Mouse (Mus musculus): ENCODE measurements around the gene Zfp106.
A peak's percentile ranks its signal among the peaks of the same experiment; 100 is the strongest.

Gene Zfp106

GRCm38 (mm10) chr2:120556868-120557267 is 6.8 kb downstream of the Zfp106 start:
- DNase-seq (ENCODE audit: low read depth in 2 of 2, low spot score in 2 of 2): no peak

DNA sequence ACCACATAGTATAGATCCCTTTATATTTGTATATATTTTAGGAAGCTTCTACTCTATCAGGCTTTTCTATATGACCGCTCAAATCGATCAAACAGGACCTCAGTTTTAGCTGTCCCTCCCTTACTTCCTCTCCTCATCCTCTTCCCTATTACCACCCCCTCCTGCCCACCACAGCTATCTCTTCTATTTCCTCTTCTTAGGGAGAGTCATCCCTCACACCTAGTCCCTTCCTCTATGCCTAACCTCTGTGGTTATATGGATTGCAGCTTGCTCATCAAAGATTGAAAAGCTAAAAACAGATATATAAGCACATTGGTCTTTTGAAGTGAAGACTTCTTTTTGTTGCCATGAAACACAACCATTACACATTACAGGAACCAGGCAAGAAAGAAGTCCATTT is 18.9 kb downstream of the Zfp106 start:
- DNase-seq (ENCODE audit: low read depth in 2 of 2, low spot score in 2 of 2): no peak

GRCm38 (mm10) chr2:120539778-120540208 is 23.9 kb downstream of the Zfp106 start:
- no peak for DNase-seq (ENCODE audit: low read depth in 2 of 2, low spot score in 2 of 2)

- DNase-seq (ENCODE audit: low read depth in 2 of 2, low spot score in 2 of 2): no peak
These were observed 24.3 kb downstream of the Zfp106 start for GRCm38 (mm10) chr2:120539333-120539732.

DNA sequence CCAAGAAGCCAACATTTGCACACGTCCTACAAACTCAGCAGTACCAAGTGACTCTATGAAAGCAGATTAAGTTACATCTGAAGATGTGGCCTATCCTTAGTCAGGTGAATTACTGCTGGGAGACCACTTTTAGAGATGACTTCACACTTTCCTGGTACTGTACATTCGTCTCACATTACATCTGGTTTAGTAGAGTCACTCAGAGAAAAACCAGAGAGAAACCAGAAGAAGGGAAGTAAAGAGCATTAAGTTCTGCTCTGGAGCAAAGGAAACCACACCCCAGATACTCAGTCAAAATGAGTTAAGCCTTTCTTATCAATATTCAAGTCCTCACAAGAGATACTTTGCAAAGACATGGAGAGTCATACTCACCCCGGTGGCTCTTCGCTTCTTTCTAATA is 32.4 kb downstream of the Zfp106 start:
- DNase-seq (ENCODE audit: low read depth in 2 of 2, low spot score in 2 of 2): no peak

GRCm38 (mm10) chr2:120529531-120529930 is 34.1 kb downstream of the Zfp106 start:
- DNase-seq (ENCODE audit: low read depth in 2 of 2, low spot score in 2 of 2): no peak

- no peak for DNase-seq (ENCODE audit: low read depth in 2 of 2, low spot score in 2 of 2)
These were observed 36.9 kb downstream of the Zfp106 start for GRCm38 (mm10) chr2:120526771-120527170.

GRCm38 (mm10) chr2:120518547-120519210 is 45.0 kb downstream of the Zfp106 start:
- DNase-seq (ENCODE audit: low read depth in 2 of 2, low spot score in 2 of 2): no peak

DNA sequence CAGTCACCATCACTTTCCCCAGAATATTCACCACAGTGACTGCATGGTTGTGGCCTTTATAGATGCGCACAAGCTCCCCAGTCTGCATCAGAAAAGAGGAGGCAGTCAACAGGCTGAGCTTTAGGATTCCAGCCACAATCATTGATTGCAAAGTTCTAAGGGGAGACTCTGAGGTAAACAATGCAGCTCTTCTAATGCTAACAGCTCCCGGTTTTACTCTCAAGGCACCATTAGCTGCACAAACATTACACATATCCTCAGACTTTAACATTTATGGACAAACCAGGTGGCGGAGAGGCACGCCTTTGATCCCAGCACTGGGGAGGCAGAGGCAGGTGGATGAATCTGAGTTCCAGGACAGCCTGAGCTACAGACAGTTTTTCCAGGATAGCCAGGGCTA is 49.5 kb downstream of the Zfp106 start:
- no peak for DNase-seq (ENCODE audit: low read depth in 2 of 2, low spot score in 2 of 2)

DNA sequence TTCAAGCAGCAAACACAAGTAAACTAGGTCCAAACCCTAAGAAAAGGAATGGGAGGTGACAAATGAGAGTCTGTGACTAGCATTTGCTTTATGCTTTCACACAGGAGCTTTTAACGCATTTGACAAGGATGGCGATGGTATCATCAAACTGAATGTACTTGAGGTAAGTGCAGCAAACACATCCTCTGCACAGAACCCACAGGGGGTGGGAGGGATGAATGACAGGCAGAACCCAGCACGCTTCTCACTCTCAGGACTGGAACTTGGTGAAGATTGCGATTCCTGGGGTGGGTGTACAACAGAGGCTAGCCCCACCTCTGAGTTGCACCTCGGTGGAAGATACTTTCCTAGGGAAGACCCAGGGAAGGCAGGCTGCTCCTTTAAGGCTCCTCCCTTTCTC is 59.7 kb downstream of the Zfp106 start:
- no peak for DNase-seq (ENCODE audit: low read depth in 2 of 2, low spot score in 2 of 2)

- DNase-seq (ENCODE audit: low read depth in 2 of 2, low spot score in 2 of 2): no peak
These were observed 60.5 kb downstream of the Zfp106 start for GRCm38 (mm10) chr2:120503094-120503493.

DNA sequence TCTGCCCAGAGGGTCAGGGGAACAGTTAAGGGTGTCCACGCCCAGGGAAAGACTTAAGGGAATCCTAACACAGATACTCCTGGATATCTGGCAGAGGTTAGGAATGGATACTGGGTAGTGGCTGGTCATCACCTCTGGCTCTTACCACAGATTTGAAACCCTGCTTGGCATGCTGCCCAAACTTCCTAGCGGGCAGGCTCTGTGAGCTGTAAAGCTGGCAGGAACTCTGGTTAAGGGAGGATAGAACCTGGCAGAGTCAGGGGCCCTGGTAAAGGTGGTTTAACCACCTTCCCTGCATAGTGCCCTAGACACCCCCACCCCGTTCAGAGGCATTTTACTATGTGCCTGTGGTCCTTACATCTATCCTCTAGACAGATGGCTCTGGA is 61.0 kb downstream of the Zfp106 start:
- no peak for DNase-seq (ENCODE audit: low read depth in 2 of 2, low spot score in 2 of 2)

DNA sequence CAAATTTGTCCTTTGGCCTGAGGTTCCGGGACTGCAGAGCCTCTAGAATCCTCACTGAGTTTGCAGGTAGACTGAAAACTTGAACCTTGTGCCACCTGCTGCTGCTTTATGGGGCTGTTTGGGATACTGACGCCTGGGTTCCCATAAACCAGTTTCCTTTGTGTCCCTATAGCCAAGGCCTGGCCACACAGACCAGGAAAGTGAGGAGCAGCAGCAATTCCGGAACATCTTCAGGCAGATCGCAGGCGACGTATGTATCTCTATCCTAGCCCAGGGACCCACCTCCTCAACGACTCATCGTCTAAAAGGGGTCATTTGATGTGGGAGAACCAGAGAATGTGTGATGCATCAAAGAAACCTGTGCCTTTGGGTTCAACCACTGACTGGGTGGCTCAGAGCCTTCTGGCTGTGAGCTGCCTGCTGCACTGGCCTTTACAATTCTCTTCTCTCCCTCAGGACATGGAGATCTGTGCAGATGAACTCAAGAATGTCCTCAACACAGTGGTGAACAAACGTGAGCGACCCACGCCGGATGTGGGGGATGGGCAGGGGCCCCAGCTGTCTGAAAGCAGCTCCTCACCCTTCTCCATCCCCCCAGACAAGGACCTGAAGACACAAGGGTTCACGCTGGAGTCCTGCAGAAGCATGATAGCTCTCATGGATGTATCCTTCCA is 61.6 kb downstream of the Zfp106 start:
- DNase-seq (ENCODE audit: low read depth in 2 of 2, low spot score in 2 of 2): peak; percentile 35 to 47

DNA sequence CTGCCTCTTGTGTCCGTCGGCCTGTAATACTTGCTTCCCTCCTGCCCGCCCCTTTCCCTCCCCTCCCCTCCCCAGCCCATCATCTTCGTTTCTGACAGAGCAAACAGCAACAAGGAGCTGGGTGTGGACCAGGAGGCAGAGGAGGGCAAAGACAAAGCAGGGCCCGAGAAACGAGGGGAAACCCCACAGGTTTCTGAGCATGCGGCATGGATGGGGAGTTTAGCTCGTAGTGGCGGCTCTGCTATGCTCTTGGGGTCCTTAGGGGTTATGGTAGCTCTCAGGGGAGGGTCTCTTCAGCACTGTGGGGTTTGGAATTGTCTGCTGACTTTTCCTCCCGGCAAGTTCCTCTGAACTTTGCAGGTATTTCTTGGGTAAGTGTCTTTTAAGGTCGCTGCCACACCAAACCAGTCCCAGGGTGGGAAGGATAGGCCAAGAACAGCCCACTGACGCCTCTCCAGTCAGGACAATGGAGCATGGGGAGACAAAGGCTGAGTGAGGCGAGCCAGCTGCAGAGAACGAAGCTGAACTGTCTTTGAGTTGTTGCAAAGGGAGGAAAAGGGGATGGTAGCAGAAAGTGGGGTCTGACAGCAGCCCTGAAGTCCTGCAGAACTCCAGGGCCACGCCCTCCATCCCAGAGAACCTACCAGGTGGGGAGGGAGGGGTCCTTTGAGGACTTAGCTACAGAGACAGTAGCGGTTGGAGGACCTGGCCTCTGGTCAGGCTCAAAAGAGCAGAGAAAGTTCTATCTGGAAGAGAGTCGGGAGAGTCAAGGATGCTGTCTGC is 62.3 kb downstream of the Zfp106 start:
- DNase-seq (ENCODE audit: low read depth in 2 of 2, low spot score in 2 of 2): no peak

DNA sequence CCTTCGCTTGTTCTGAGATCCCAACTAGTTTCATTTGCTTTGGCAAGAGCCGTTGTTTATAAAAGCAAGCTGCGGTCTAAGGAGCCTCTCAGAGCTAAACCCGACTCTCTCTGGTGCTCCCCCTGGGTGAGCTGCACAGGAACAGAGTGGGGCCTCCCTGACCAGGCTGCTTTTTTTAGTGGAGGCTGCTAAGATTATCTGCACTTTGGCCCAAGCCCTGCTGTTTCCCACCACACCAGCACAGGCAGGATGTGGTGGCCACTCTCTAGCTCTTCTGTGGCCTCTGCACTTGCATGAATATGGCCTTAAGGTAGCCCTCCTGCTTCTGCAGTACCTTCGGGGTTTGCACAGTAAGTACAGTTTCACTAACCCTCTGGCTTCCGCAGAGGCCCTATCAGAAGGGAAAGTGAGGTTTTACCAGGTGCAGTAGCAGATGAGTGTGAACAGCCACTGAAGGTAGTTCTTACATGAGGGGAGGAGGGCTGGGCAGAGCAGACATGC is 63.6 kb downstream of the Zfp106 start:
- DNase-seq (ENCODE audit: low read depth in 2 of 2, low spot score in 2 of 2): peak; percentile 11 to 32

DNA sequence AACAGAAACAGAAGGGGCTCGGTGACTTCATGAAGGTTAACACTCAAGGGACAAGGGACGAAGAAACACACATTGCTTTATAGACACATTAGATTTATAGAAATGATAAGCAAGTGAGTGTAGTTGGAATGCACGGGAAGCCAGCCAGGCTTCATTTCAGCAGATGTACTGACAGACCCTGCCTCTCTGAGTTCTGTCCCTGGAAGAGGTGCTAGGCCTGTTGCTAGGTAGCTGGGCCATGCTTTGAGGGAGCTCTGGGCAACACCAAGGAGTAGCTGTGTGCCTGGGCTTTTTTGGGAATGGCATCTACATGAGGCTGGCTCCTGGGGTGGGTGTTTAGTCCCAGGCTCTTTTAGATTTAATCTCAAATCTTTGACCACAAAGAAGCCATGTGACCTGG is 67.1 kb downstream of the Zfp106 start:
- DNase-seq (ENCODE audit: low read depth in 2 of 2, low spot score in 2 of 2): no peak

GRCm38 (mm10) chr2:120493254-120493653 is 70.4 kb downstream of the Zfp106 start:
- DNase-seq (ENCODE audit: low read depth in 2 of 2, low spot score in 2 of 2): no peak

GRCm38 (mm10) chr2:120484241-120484640 is 79.4 kb downstream of the Zfp106 start:
- no peak for DNase-seq (ENCODE audit: low read depth in 2 of 2, low spot score in 2 of 2)

DNA sequence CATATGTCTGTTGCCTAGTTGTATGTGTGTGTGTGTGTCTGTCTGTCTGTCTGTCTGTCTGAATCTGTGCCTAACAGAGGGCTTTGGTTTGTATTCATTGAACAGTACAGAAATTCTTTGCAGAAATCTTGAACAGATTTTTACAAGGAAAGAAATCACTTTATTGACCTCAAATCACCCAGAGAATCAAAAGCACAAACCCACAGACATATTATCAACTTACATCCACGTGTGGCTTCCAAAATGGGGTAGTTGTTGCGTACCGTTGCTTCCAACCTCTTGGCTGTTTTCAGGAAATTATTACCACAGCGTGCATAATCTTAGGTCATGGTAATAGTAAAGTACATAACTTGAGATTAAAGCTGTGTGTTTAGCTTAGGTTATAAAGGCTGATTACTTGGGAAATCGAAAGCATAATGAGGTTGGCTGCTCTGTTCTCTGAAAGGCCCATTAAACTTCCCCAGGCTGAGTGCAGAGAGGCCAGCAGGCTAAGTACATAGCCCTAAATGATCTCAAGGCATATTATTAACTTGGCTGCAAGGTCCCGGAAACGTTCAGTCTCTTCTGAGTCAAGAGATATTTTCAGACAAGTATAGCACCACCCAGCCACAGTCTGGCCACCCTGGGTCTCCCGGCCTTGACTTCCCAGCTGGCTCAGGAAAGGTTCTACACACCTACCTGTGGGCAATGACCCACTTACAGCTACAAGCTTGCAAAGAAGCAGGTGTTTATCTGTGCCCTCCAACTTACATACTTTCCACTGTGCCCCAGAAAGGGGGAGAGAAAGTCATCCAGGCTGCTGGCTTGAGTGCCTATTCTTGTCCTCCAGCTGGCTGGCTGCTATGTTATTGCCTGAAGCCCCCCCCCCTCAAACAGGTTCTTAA is 80.9 kb downstream of the Zfp106 start:
- DNase-seq (ENCODE audit: low read depth in 2 of 2, low spot score in 2 of 2): no peak

DNA sequence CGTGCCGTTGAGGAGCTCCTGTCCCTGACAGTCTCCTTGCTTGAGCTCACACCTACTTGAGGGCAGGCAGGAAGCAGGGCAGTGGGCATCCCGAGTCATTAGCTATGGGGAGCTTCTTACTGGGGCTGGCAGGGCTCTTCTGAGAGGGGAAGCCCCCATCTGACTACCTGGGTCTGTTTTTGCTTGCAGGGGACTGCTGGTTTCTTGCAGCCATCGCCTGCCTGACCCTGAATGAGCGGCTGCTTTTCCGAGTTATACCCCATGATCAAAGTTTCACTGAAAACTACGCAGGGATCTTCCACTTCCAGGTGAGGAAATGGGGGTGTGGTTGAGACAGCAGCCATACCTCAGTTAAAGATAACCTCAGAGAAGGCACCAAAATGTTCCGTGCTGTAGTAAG is 81.7 kb downstream of the Zfp106 start:
- DNase-seq (ENCODE audit: low read depth in 2 of 2, low spot score in 2 of 2): no peak

DNA sequence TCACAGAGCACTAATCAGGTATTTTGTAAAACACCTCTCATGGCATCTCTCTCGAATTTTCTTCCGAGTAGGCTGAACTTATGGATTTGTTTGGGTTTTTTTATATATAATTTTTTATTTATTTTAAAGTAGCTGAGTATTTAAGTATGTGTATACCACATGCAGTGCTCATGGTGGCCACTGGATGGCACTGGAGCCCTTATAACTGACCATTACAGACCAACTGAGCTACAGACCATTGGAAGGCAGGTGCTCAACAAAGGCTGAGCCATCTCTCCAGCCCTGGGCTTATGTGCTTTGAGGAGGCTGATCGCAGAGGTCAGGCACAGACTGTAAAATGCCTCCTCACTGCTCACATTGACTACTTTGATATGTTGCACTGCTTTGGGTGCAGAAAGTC is 85.0 kb downstream of the Zfp106 start:
- peak; percentile 49 to 66 for DNase-seq (ENCODE audit: low read depth in 2 of 2, low spot score in 2 of 2)

Measured in CD8-positive naive resting alpha-beta T cell, adult 2 months (primary cell).